Mouse (Mus musculus): Measurements from ENCODE around the gene Glrx5. TPM values are rescaled to one million over a fixed set of nuclear protein-coding genes. Genes with fewer than 3 reads are reported as not detected.

Gene Glrx5
- total and polyA plus RNA-seq, 3 experiments = 38.5 to 112 (median 79.5) TPM

- no peaks in the 10 kb centered on the region for H3K79me2 ChIP-seq (replicated peaks; ENCODE audit: control insufficient read depth, extremely low read depth, insufficient read depth, poor library complexity, severe bottlenecking)
- no peak for TF ChIP-seq RCOR1 (conservative IDR thresholded peaks at IDR 0.05; ENCODE audit: low read depth, low read length)
- TF ChIP-seq BHLHE40 (IDR thresholded peaks at IDR 0.05; ENCODE audit: low read depth, low read length) = no peak
- no peaks in the 10 kb centered on the region for H3K36me3 ChIP-seq (replicated peaks in 1 of 2; ENCODE audit: control insufficient read depth in 1 of 2, insufficient read depth in 1 of 2, low read length in 1 of 2)
- no peak overlapping the region for H3K4me3 ChIP-seq (replicated peaks in 1 of 3; ENCODE audit: low read depth in 2 of 3, low read length in 2 of 3, poor library complexity in 1 of 3)
- H3K27ac ChIP-seq (ENCODE audit: insufficient read depth, low read depth) = no peak overlapping the region
- peaks cover 6% of the 10 kb centered on the region for H3K9me3 ChIP-seq (replicated peaks; ENCODE audit: low read length)
- H3K4me1 ChIP-seq (ENCODE audit: control insufficient read depth in 1 of 2, insufficient read depth in 2 of 2) = no peaks in the 10 kb centered on the region
- no peak for DNase-seq (ENCODE audit: extremely low read depth)
- dilution Hi-C loops (cut with MboI; ENCODE audit: extremely low pct_ligation_motif_present, extremely low pct_unique_long_range_greater_than_20kb, low sequenced_read_pairs) (no loop called here), in situ Hi-C loops (cut with MboI; ENCODE audit: low pct_ligation_motif_present, low pct_unique_long_range_greater_than_20kb, low sequenced_read_pairs) (no loop called here)
- peaks cover 26% of the 10 kb centered on the region for H3K27me3 ChIP-seq (replicated peaks)
- no peak overlapping the region for H3K4me2 ChIP-seq (ENCODE audit: insufficient read depth, low read depth, poor library complexity, severe bottlenecking)
- no peak overlapping the region for H3K9ac ChIP-seq (ENCODE audit: insufficient read depth, low read depth)
Observed at GRCm38 (mm10) chr12:105065119-105065518, 32.6 kb downstream of the Glrx5 start.

DNA sequence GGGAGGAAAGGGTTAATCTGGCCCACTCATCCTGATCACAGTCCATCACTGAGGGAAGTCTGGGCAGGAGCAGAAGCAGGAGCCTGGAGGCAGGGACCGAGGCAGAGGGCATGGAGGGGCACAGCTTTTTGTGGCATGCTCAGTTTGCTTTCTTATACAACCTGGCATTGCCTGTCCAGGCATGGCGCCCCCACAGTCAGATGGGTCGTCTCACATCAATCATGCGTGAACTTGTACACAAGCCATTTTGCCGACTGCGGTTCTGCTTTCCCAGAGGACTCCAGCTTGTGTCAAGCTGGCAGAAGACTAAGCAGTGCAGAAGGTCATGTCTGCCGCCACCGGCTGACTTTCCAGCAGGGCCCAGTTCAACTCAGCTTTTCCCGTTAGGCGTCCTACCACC is 34.0 kb downstream of the Glrx5 start:
- Histone ChIP-seq H3K27ac (ENCODE audit: insufficient read depth, low read depth) (no peak overlapping the region), H3K4me3 (replicated peaks in 1 of 3; ENCODE audit: low read depth in 2 of 3, low read length in 2 of 3, poor library complexity in 1 of 3) (no peak overlapping the region), H3K4me1 (ENCODE audit: control insufficient read depth in 1 of 2, insufficient read depth in 2 of 2) (no peaks in the 10 kb centered on the region), H3K79me2 (replicated peaks; ENCODE audit: control insufficient read depth, extremely low read depth, insufficient read depth, poor library complexity, severe bottlenecking) (no peaks in the 10 kb centered on the region), H3K9me3 (replicated peaks; ENCODE audit: low read length) (peaks cover 6% of the 10 kb centered on the region), H3K4me2 (ENCODE audit: insufficient read depth, low read depth, poor library complexity, severe bottlenecking) (no peak overlapping the region), H3K36me3 (replicated peaks in 1 of 2; ENCODE audit: control insufficient read depth in 1 of 2, insufficient read depth in 1 of 2, low read length in 1 of 2) (no peaks in the 10 kb centered on the region), H3K27me3 (replicated peaks) (peaks cover 15% of the 10 kb centered on the region), H3K9ac (ENCODE audit: insufficient read depth, low read depth) (no peak overlapping the region)
- in situ Hi-C loops (cut with MboI; ENCODE audit: low pct_ligation_motif_present, low pct_unique_long_range_greater_than_20kb, low sequenced_read_pairs) = no loop called here
- DNase-seq (ENCODE audit: extremely low read depth) = no peak
- dilution Hi-C loops (cut with MboI; ENCODE audit: extremely low pct_ligation_motif_present, extremely low pct_unique_long_range_greater_than_20kb, low sequenced_read_pairs) = no loop called here
- TF ChIP-seq ZNF384 (IDR thresholded peaks at IDR 0.05; ENCODE audit: low read depth, low read length) = no peak
- TF ChIP-seq KAT2A (IDR thresholded peaks at IDR 0.05; ENCODE audit: insufficient replicate concordance, low read length) = no peak
- no peak for TF ChIP-seq HCFC1 (IDR thresholded peaks at IDR 0.05; ENCODE audit: low read depth, low read length)
- no peak for TF ChIP-seq POLR2A (IDR thresholded peaks at IDR 0.05; ENCODE audit: low read depth, low read length)
- no peak for TF ChIP-seq NRF1 (IDR thresholded peaks at IDR 0.05; ENCODE audit: low read depth, low read length)
- no peak for TF ChIP-seq MAZ (IDR thresholded peaks at IDR 0.05; ENCODE audit: low read depth, low read length)
- no peak for TF ChIP-seq RAD21 (IDR thresholded peaks at IDR 0.05; ENCODE audit: low read depth, low read length)
- TF ChIP-seq MXI1 (IDR thresholded peaks at IDR 0.05; ENCODE audit: low read depth, low read length) = no peak
- no peak for TF ChIP-seq MEF2A (IDR thresholded peaks at IDR 0.05; ENCODE audit: borderline replicate concordance, low read depth, low read length)
- no peak for TF ChIP-seq TBP (conservative IDR thresholded peaks at IDR 0.05; ENCODE audit: low read depth, low read length)

DNA sequence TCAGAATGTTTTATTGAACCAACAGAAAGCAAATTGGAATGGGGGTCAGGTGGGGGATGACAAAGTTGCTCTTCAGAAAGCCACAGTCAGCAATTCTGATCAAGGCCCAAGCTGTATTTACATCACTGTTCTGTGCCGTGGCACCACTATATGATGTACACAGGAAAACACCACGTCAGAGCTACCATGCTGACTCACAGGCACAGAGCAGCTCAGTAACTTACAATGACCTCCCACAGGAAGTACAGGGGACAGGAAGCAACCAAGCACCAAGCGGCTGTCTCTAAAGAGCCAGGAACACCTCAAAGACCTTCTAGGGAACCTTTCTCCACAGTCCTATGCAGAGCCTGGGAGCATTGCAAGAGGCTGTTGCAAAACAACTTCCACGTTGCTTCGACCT is 36.4 kb downstream of the Glrx5 start:
- peaks cover 6% of the 10 kb centered on the region for H3K9me3 ChIP-seq (replicated peaks; ENCODE audit: low read length)
- H3K79me2 ChIP-seq (replicated peaks; ENCODE audit: control insufficient read depth, extremely low read depth, insufficient read depth, poor library complexity, severe bottlenecking) = no peaks in the 10 kb centered on the region
- H3K4me1 ChIP-seq (ENCODE audit: control insufficient read depth in 1 of 2, insufficient read depth in 2 of 2) = no peaks in the 10 kb centered on the region
- H3K9ac ChIP-seq (ENCODE audit: insufficient read depth, low read depth) = no peak overlapping the region
- peaks cover 12% of the 10 kb centered on the region for H3K27me3 ChIP-seq (replicated peaks)
- H3K4me2 ChIP-seq (ENCODE audit: insufficient read depth, low read depth, poor library complexity, severe bottlenecking) = no peak overlapping the region
- no peak for DNase-seq (ENCODE audit: extremely low read depth)
- TF ChIP-seq TCF12 (IDR thresholded peaks at IDR 0.05; ENCODE audit: low read depth, low read length) (no peak), CTCF (conservative IDR thresholded peaks at IDR 0.05 in 1 of 2, IDR thresholded peaks at IDR 0.05 in 1 of 2; ENCODE audit: low read depth in 2 of 2, low read length in 2 of 2) (no peak), GABPA (IDR thresholded peaks at IDR 0.05; ENCODE audit: insufficient replicate concordance, low read depth, low read length) (no peak), BHLHE40 (IDR thresholded peaks at IDR 0.05; ENCODE audit: low read depth, low read length) (no peak), MYC (IDR thresholded peaks at IDR 0.05; ENCODE audit: low read depth, low read length) (no peak), JUN (IDR thresholded peaks at IDR 0.05; ENCODE audit: insufficient read depth, low read depth, low read length) (no peak), USF1 (IDR thresholded peaks at IDR 0.05; ENCODE audit: low read depth, low read length) (no peak), EP300 (IDR thresholded peaks at IDR 0.05; ENCODE audit: low read length) (no peak), PAX5 (IDR thresholded peaks at IDR 0.05; ENCODE audit: low read length) (no peak), MAX (IDR thresholded peaks at IDR 0.05; ENCODE audit: low read length) (no peak), SMC3 (IDR thresholded peaks at IDR 0.05; ENCODE audit: low read depth, low read length) (no peak), HCFC1 (IDR thresholded peaks at IDR 0.05; ENCODE audit: low read depth, low read length) (no peak), POLR2A (IDR thresholded peaks at IDR 0.05; ENCODE audit: low read depth, low read length) (no peak), ZNF384 (IDR thresholded peaks at IDR 0.05; ENCODE audit: low read depth, low read length) (no peak), NRF1 (IDR thresholded peaks at IDR 0.05; ENCODE audit: low read depth, low read length) (no peak), MEF2A (IDR thresholded peaks at IDR 0.05; ENCODE audit: borderline replicate concordance, low read depth, low read length) (no peak), CHD1 (IDR thresholded peaks at IDR 0.05; ENCODE audit: low read depth, low read length) (no peak)
- in situ Hi-C loops (cut with MboI; ENCODE audit: low pct_ligation_motif_present, low pct_unique_long_range_greater_than_20kb, low sequenced_read_pairs) = no loop called here
- no peak overlapping the region for H3K27ac ChIP-seq (ENCODE audit: insufficient read depth, low read depth)
- no peaks in the 10 kb centered on the region for H3K36me3 ChIP-seq (replicated peaks in 1 of 2; ENCODE audit: control insufficient read depth in 1 of 2, insufficient read depth in 1 of 2, low read length in 1 of 2)
- H3K4me3 ChIP-seq (replicated peaks in 1 of 3; ENCODE audit: low read depth in 2 of 3, low read length in 2 of 3, poor library complexity in 1 of 3) = no peak overlapping the region
- dilution Hi-C loops (cut with MboI; ENCODE audit: extremely low pct_ligation_motif_present, extremely low pct_unique_long_range_greater_than_20kb, low sequenced_read_pairs) = no loop called here

Measured in CH12.LX (cell line).